Mouse (Mus musculus) liver, postnatal 0 days (tissue): ENCODE measurements around the gene 1700113H08Rik. TPM values are rescaled to one million over a fixed set of nuclear protein-coding genes. Genes with fewer than 3 reads are reported as not detected.

ENCODE experiments used
- ATAC-seq: fragments of 200-750 bp; cut with Nextera tagmentation; 2 replicates; pipeline ENCODE4 v1.8.0; 2017; ENCODE audit warnings: mild to moderate bottlenecking, moderate library complexity
- DNase-seq: peaks from one replicate; pipeline ENCODE4 v3.0.0-alpha.2; 2016
- H3K27ac ChIP-seq: fragments of 300-500 bp; sonication (generic); 2 replicates; pipeline ENCODE4 v1.5.1; 2014; ENCODE audit warnings: antibody characterized with exemption, moderate library complexity, mild to moderate bottlenecking, low read depth
- H3K27me3 ChIP-seq: fragments of 300-500 bp; sonication (generic); 2 replicates; pipeline ENCODE4 v1.6.1; 2014; ENCODE audit warnings: low read length, control low read depth, mixed read lengths; ENCODE audit not compliant: insufficient read depth
- H3K36me3 ChIP-seq: fragments of 300-500 bp; sonication (generic); replicated peaks from 2 replicates; pipeline ENCODE4 v1.6.1; 2014; ENCODE audit warnings: mild to moderate bottlenecking, control low read depth, low read length, moderate library complexity, mixed read lengths; ENCODE audit not compliant: insufficient read depth
- H3K4me1 ChIP-seq: fragments of 300-500 bp; sonication (generic); 2 replicates; pipeline ENCODE4 v1.6.1; 2014; ENCODE audit warnings: antibody characterized with exemption, mild to moderate bottlenecking, control low read depth; ENCODE audit not compliant: insufficient read depth
- H3K4me2 ChIP-seq: fragments of 300-500 bp; sonication (generic); 2 replicates; pipeline ENCODE4 v1.6.1; 2014; ENCODE audit warnings: low read depth, mild to moderate bottlenecking, low read length, moderate library complexity, mixed read lengths
- H3K4me3 ChIP-seq: fragments of 300-500 bp; sonication (generic); 2 replicates; pipeline ENCODE4 v1.5.1; 2014; ENCODE audit warnings: low read depth, low read length
- H3K9ac ChIP-seq: fragments of 300-500 bp; sonication (generic); replicated peaks from 2 replicates; pipeline ENCODE4 v1.6.1; 2014; ENCODE audit warnings: mild to moderate bottlenecking, moderate library complexity
- H3K9me3 ChIP-seq: fragments of 300-500 bp; sonication (generic); 2 replicates; pipeline ENCODE4 v1.6.1; 2016; ENCODE audit warnings: mild to moderate bottlenecking, control low read depth, low read length, mixed read lengths
- CTCF ChIP-seq: sonication (generic); IDR thresholded peaks from 2 replicates; pipeline ENCODE4 v1.5.1; 2016; ENCODE audit warnings: antibody characterized with exemption, low read depth
- EP300 ChIP-seq: IDR thresholded peaks from 2 replicates; pipeline ENCODE4 v1.6.1; 2016; ENCODE audit warnings: antibody characterized with exemption, low read depth, mild to moderate bottlenecking
- WGBS: fragments of 180-500 bp; shearing (Covaris S2); extraction: QIAGEN DNeasy Blood & Tissue Kit; methylation state at CpG from one replicate; pipeline ENCODE4 v1.1.7; 2014; ENCODE audit not compliant: insufficient replicate concordance; 5-methylcytosine and 5-hydroxymethylcytosine counted together
- polyA plus RNA-seq: library from polyadenylated mRNA; unstranded; fragments of >200 nt; fragmentation: Nextera tagmentation; extraction: Ambion mirVana; gene quantifications from 2 replicates; pipeline ENCODE4 v1.2.1, GENCODE M21; 2015

The 1700113H08Rik gene
- polyA plus RNA-seq, 1 experiment from 2014 or later: not detected

DNA sequence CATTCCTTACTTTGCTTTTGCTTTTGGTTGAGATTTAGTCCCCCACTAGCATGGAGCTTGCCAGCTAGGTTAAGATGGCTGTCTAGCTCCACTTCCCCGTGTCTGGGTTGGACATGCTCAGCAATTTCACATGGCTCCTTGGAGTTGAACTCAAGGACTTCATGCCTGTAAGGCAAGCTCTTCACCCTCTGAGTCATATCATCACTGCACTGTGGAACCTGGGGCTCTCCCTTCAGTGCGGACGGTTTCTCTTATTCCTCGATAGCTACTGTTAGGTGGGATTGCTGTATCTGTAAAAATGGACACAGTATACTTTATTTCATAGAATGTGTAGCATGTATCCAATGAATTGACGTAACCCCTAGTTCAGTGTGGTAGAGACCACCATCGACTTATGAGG lies 93.2 kb downstream of the 1700113H08Rik start:
- DNase-seq: no peak
- no peak overlapping the region for H3K4me3 ChIP-seq
- 87% methylated on average over 6 of the region's 6 CpGs for WGBS
- no peaks in the 10 kb centered on the region for H3K27me3 ChIP-seq
- H3K36me3 ChIP-seq: no peaks in the 10 kb centered on the region
- no peak overlapping the region for H3K4me2 ChIP-seq
- H3K4me1 ChIP-seq: no peaks in the 10 kb centered on the region
- H3K9ac ChIP-seq: no peak overlapping the region
- no peaks in the 10 kb centered on the region for H3K9me3 ChIP-seq
- TF ChIP-seq CTCF: no peak
- no peak for TF ChIP-seq EP300
- no peak overlapping the region for H3K27ac ChIP-seq
- no peak for ATAC-seq

DNA sequence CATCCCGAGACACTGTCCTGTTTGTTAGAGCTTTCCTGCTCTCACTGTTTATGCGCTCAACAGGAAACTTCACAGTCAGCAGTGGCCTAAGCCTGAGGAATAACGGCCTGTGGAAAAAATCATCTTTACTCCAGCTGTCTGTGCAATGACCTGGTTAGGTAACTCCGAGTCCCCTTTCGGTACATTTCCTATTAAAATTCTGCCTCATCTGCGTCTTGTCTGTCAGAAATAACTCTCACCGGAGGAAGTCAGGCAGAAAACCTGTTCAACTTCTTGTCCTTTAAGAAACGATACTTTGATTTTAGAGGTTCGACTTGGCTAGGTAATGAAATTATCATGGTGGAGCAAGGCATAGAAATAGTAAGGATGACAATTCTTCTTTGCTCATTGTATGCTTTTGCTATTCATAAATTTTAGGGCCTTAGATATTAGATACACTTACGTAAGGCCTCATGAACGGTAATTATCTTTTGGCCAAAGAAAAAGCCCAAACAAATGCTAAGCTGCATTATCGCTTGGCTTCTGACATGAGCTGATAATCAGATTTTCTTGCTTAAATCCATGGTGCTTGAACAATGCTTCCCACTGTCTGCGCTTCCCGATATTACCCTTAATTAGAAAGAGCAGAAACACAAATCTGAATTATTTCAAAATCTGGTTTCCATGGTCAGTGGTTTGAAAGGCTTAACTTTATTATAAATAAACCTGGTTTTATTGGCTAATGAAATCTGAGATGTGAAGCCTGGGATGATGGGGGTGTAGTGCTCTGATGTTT lies 96.1 kb downstream of the 1700113H08Rik start:
- WGBS: 81% methylated on average over 14 of the region's 14 CpGs
- no peaks in the 10 kb centered on the region for H3K4me1 ChIP-seq
- no peak overlapping the region for H3K27ac ChIP-seq
- no peaks in the 10 kb centered on the region for H3K36me3 ChIP-seq
- no peaks in the 10 kb centered on the region for H3K9me3 ChIP-seq
- ATAC-seq: no peak
- H3K27me3 ChIP-seq: no peaks in the 10 kb centered on the region
- H3K9ac ChIP-seq: no peak overlapping the region
- no peak for DNase-seq
- H3K4me2 ChIP-seq: no peak overlapping the region
- TF ChIP-seq CTCF (no peak), EP300 (no peak)
- no peak overlapping the region for H3K4me3 ChIP-seq

DNA sequence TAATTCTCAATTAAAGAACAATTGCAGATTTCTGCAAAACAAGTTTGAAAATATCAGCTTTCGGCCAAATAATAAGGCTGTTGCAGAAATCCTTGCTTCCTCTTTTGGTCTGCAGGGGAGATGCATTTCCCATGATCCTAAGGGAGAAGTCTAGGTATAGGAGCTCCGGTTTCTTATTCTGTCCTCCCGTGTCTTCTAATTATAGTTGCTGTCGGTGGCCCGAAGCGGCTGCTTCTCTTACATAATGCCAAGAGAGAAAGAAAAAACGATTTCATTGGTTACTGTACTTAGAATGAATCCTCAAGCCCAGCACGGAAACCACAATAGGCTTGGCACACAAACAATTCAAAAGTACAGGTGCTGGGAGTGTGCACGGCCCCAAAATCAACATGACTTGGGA lies 101.9 kb downstream of the 1700113H08Rik start:
- H3K9ac ChIP-seq: no peak overlapping the region
- H3K4me3 ChIP-seq: no peak overlapping the region
- H3K4me2 ChIP-seq: no peak overlapping the region
- H3K27me3 ChIP-seq: no peaks in the 10 kb centered on the region
- no peak overlapping the region for H3K27ac ChIP-seq
- no peak for TF ChIP-seq EP300
- no peaks in the 10 kb centered on the region for H3K36me3 ChIP-seq
- DNase-seq: no peak
- H3K9me3 ChIP-seq: no peaks in the 10 kb centered on the region
- no peak for ATAC-seq
- H3K4me1 ChIP-seq: no peaks in the 10 kb centered on the region
- 64% methylated on average over 9 of the region's 9 CpGs for WGBS

DNA sequence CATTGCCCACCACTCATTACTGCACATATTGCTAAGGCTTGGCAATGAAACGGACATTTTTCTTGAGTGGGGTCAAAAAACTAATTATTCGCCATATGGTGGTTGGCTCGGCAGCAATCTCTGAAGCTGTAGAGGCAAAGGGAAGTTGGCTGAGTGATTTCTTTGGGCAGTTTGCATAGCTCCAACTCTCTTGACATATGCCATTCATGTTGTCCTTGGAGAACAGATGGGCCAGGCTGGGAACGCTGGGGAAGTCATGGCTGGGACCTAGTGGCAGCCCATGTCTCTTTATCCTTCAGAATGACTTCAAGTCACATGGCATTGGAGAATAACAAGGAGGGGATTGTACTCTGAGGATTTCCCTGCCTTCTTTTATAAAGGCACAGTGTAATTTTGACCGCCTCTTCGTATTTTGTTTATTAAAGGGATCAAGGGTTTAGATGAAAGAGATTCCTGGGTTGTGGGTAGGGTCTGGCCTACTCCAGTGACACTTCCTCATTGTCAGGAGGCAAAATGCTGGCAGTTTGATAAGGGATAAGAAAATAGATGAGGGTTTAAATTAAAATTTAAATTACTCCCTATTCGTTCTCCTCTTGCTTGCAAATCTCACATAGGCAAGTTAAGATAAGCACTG lies 138.4 kb downstream of the 1700113H08Rik start:
- H3K9me3 ChIP-seq: no peaks in the 10 kb centered on the region
- no peak for ATAC-seq
- H3K27me3 ChIP-seq: no peaks in the 10 kb centered on the region
- H3K4me1 ChIP-seq: no peaks in the 10 kb centered on the region
- 66% methylated on average over 7 of the region's 7 CpGs for WGBS
- no peak overlapping the region for H3K4me2 ChIP-seq
- no peak for DNase-seq
- no peak overlapping the region for H3K9ac ChIP-seq
- H3K36me3 ChIP-seq: no peaks in the 10 kb centered on the region
- no peak overlapping the region for H3K4me3 ChIP-seq
- no peak overlapping the region for H3K27ac ChIP-seq
- TF ChIP-seq CTCF (no peak), EP300 (no peak)

DNA sequence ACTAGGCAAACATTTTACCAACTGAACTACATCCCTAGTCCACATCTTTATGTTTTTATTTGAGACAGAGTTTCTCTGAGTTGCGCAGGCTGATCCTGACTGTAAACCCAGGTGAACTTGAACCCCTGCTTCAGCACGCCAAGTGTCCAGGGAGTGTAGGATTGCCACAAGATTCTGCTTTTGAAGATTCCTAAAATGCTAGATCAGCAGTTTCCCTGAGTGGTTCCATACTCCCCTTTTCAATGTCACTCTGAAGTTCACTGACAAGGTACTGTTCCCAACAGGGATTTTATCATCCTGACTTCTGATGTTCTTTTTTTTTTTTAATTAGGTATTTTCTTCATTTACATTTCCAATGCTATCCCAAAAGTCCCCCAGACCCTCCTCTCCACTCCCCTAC lies 140.9 kb downstream of the 1700113H08Rik start:
- WGBS: 83% methylated on average over 2 of the region's 2 CpGs
- no peak for TF ChIP-seq EP300
- TF ChIP-seq CTCF: no peak
- Histone ChIP-seq H3K4me2 (no peak overlapping the region), H3K27me3 (no peaks in the 10 kb centered on the region), H3K9me3 (no peaks in the 10 kb centered on the region), H3K4me3 (no peak overlapping the region), H3K27ac (no peak overlapping the region), H3K36me3 (no peaks in the 10 kb centered on the region), H3K9ac (no peak overlapping the region), H3K4me1 (no peaks in the 10 kb centered on the region)
- DNase-seq (no peak), ATAC-seq (no peak)

DNA sequence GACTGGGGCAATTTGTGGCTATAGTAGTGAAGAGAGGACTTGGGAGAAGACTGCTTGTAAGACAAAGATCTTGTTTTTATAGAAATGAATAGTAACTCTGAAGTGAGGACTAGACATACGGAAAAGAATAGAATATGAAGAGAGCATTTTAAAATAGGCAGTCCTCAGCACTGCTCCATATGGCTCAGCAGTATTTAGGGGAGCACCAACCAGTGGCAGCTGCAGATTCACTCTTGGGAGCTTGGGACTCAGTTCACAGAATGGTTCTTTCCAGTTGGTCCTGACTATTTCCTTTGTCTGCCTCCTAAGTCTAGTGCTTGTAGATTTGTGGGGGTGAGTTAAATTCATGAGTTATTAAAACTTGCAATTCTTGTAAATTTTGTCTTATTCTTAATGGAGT lies 151.6 kb downstream of the 1700113H08Rik start:
- no peaks in the 10 kb centered on the region for H3K27me3 ChIP-seq
- no peak for ATAC-seq
- no peak overlapping the region for H3K9ac ChIP-seq
- no peak overlapping the region for H3K27ac ChIP-seq
- no peak for TF ChIP-seq EP300
- H3K4me2 ChIP-seq: no peak overlapping the region
- no peak for DNase-seq
- H3K36me3 ChIP-seq: no peaks in the 10 kb centered on the region
- no peaks in the 10 kb centered on the region for H3K4me1 ChIP-seq
- WGBS: 76% methylated on average over 1 of the region's 1 CpGs
- H3K9me3 ChIP-seq: no peaks in the 10 kb centered on the region
- no peak overlapping the region for H3K4me3 ChIP-seq
